Mouse (Mus musculus) midbrain, postnatal 0 days (tissue): ENCODE measurements at regions not wholly inside any gene's neighbourhood (a gene's known extent, or its start where the extent isn't known, plus 50 kb on each side); places are given as distances from the start of the nearest gene placed in this dataset.

Source experiments
- ATAC-seq: fragments of 200-750 bp; cut with Nextera tagmentation; 2 replicates; pipeline ENCODE4 v1.8.0; 2017; ENCODE audit warnings: moderate number of reproducible peaks, mild to moderate bottlenecking, moderate TSS enrichment, moderate library complexity; ENCODE audit not compliant: low FRiP score
- DNase-seq: peaks from one replicate; pipeline ENCODE4 v3.0.0-alpha.2; 2015; ENCODE audit warnings: low spot score
- H3K27ac ChIP-seq: fragments of 300-500 bp; sonication (generic); 2 replicates; pipeline ENCODE4 v1.5.1; 2014; ENCODE audit warnings: low read depth, mild to moderate bottlenecking, low read length, mixed read lengths
- H3K27me3 ChIP-seq: fragments of 300-500 bp; sonication (generic); 2 replicates; pipeline ENCODE4 v1.6.1; 2014; ENCODE audit warnings: low read length, control low read depth, mixed read lengths; ENCODE audit not compliant: insufficient read depth
- H3K36me3 ChIP-seq: fragments of 300-500 bp; sonication (generic); 2 replicates; pipeline ENCODE4 v1.6.1; 2014; ENCODE audit warnings: low read length, control low read depth, mixed read lengths; ENCODE audit not compliant: insufficient read depth
- H3K4me1 ChIP-seq: fragments of 300-500 bp; sonication (generic); 2 replicates; pipeline ENCODE4 v1.6.1; 2014; ENCODE audit warnings: mild to moderate bottlenecking, control low read depth, antibody characterized with exemption, low read length, mixed read lengths; ENCODE audit not compliant: insufficient read depth
- H3K4me2 ChIP-seq: fragments of 300-500 bp; sonication (generic); 2 replicates; pipeline ENCODE4 v1.6.1; 2014; ENCODE audit warnings: low read depth, mild to moderate bottlenecking, low read length, mixed read lengths; ENCODE audit not compliant: poor library complexity, severe bottlenecking
- H3K4me3 ChIP-seq: fragments of 300-500 bp; sonication (generic); 2 replicates; pipeline ENCODE4 v1.5.1; 2014; ENCODE audit warnings: low read depth, mild to moderate bottlenecking, low read length, moderate library complexity
- H3K9ac ChIP-seq: fragments of 300-500 bp; sonication (generic); replicated peaks from 2 replicates; pipeline ENCODE4 v1.6.1; 2014; ENCODE audit warnings: mild to moderate bottlenecking, low read length, moderate library complexity, mixed read lengths; ENCODE audit not compliant: poor library complexity, severe bottlenecking
- H3K9me3 ChIP-seq: fragments of 300-500 bp; sonication (generic); 2 replicates; pipeline ENCODE4 v1.6.1; 2016; ENCODE audit warnings: low read length, control low read depth
- CTCF ChIP-seq: IDR thresholded peaks from 2 replicates; pipeline ENCODE4 v1.5.1; 2016; ENCODE audit warnings: antibody characterized with exemption, mild to moderate bottlenecking
- WGBS: fragments of 180-500 bp; shearing (Covaris S2); extraction: QIAGEN DNeasy Blood & Tissue Kit; methylation state at CpG from one replicate; pipeline ENCODE4 v1.1.7; 2014; 5-methylcytosine and 5-hydroxymethylcytosine counted together

GRCm38 (mm10) chr5:74783906-74784305 lies 81.2 kb upstream of the Lnx1 start:
- H3K4me2 ChIP-seq = no peak overlapping the region
- no peak for ATAC-seq
- no peaks in the 10 kb centered on the region for H3K36me3 ChIP-seq
- no peak overlapping the region for H3K4me3 ChIP-seq
- no peaks in the 10 kb centered on the region for H3K27me3 ChIP-seq
- H3K4me1 ChIP-seq = no peaks in the 10 kb centered on the region
- H3K9ac ChIP-seq = no peak overlapping the region
- no peaks in the 10 kb centered on the region for H3K9me3 ChIP-seq
- WGBS = 83% methylated on average over 9 of the region's 9 CpGs
- no peak for TF ChIP-seq CTCF
- no peak for DNase-seq
- no peak overlapping the region for H3K27ac ChIP-seq

DNA sequence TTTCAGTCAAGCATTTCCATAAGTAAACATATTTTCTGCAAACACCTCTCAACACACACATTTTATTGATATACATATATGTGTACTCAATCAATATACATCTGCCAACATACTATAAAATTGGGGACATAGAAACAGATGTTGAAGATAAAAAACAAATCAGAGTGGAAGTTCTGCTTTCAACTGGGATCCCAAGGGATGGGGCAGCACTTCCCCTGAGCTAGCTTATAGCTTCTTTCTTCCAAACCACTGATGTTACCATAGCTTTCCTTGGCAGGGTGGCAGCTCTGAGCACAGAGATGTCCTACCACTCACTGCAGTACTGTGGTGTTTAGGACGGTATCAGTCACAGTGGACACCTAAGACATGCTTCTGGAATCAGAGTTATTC lies 75.4 kb upstream of the Lnx1 start:
- no peak overlapping the region for H3K4me3 ChIP-seq
- no peak for TF ChIP-seq CTCF
- WGBS = 87% methylated on average over 1 of the region's 1 CpGs
- H3K4me2 ChIP-seq = no peak overlapping the region
- H3K27ac ChIP-seq = no peak overlapping the region
- H3K9me3 ChIP-seq = no peaks in the 10 kb centered on the region
- no peak overlapping the region for H3K9ac ChIP-seq
- H3K27me3 ChIP-seq = no peaks in the 10 kb centered on the region
- H3K36me3 ChIP-seq = no peaks in the 10 kb centered on the region
- no peaks in the 10 kb centered on the region for H3K4me1 ChIP-seq
- no peak for DNase-seq
- no peak for ATAC-seq

DNA sequence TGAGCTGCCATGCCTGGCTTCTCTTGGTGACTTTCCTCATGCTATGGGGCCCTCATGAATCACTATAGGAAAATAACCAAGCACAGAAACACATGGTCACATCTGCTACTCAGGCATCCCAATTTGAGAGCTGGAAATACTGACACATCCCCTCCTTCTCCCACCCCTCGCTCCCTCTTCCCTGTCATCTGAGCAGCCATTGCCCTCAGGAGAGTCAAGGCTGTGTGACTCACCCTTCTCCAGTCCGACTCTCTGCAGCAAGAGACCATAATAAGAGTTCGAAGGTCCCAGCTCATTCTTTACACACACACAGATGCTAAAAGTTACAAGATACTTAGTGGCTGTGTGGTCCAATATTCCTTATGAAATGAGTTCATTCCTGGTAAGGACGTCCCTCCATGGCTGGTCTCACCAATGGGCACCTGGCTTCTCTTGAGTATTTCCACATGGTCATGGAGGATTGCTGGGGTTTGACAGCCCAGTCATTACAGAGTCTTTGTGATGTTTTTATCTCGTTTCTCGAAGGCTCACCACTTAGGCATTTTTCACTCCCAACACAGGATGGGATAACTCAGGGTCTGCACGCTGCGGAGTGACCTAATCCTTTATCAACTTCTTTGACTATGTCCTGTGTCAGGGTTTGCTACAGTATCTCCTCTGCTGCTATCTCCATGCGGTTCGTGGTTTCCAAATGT lies 74.8 kb upstream of the Lnx1 start:
- Histone ChIP-seq H3K9ac (no peak overlapping the region), H3K27me3 (no peaks in the 10 kb centered on the region), H3K36me3 (no peaks in the 10 kb centered on the region), H3K27ac (no peak overlapping the region), H3K4me1 (no peaks in the 10 kb centered on the region), H3K9me3 (no peaks in the 10 kb centered on the region), H3K4me2 (no peak overlapping the region), H3K4me3 (no peak overlapping the region)
- WGBS = 88% methylated on average over 10 of the region's 10 CpGs
- no peak for ATAC-seq
- no peak for TF ChIP-seq CTCF
- no peak for DNase-seq

GRCm38 (mm10) chr5:74776081-74776480 lies 73.4 kb upstream of the Lnx1 start:
- TF ChIP-seq CTCF = no peak
- H3K9ac ChIP-seq = no peak overlapping the region
- no peaks in the 10 kb centered on the region for H3K36me3 ChIP-seq
- no peak overlapping the region for H3K27ac ChIP-seq
- no peak overlapping the region for H3K4me3 ChIP-seq
- no peaks in the 10 kb centered on the region for H3K9me3 ChIP-seq
- no peaks in the 10 kb centered on the region for H3K27me3 ChIP-seq
- WGBS = 87% methylated on average over 3 of the region's 3 CpGs
- no peak overlapping the region for H3K4me2 ChIP-seq
- no peaks in the 10 kb centered on the region for H3K4me1 ChIP-seq
- DNase-seq (no peak), ATAC-seq (no peak)

GRCm38 (mm10) chr5:74775596-74775995 lies 72.9 kb upstream of the Lnx1 start:
- H3K27ac ChIP-seq = no peak overlapping the region
- H3K9me3 ChIP-seq = no peaks in the 10 kb centered on the region
- DNase-seq (no peak), ATAC-seq (no peak)
- no peaks in the 10 kb centered on the region for H3K27me3 ChIP-seq
- no peak for TF ChIP-seq CTCF
- H3K4me2 ChIP-seq = no peak overlapping the region
- WGBS = 92% methylated on average over 3 of the region's 3 CpGs
- H3K4me1 ChIP-seq = no peaks in the 10 kb centered on the region
- H3K4me3 ChIP-seq = no peak overlapping the region
- H3K9ac ChIP-seq = no peak overlapping the region
- H3K36me3 ChIP-seq = no peaks in the 10 kb centered on the region

DNA sequence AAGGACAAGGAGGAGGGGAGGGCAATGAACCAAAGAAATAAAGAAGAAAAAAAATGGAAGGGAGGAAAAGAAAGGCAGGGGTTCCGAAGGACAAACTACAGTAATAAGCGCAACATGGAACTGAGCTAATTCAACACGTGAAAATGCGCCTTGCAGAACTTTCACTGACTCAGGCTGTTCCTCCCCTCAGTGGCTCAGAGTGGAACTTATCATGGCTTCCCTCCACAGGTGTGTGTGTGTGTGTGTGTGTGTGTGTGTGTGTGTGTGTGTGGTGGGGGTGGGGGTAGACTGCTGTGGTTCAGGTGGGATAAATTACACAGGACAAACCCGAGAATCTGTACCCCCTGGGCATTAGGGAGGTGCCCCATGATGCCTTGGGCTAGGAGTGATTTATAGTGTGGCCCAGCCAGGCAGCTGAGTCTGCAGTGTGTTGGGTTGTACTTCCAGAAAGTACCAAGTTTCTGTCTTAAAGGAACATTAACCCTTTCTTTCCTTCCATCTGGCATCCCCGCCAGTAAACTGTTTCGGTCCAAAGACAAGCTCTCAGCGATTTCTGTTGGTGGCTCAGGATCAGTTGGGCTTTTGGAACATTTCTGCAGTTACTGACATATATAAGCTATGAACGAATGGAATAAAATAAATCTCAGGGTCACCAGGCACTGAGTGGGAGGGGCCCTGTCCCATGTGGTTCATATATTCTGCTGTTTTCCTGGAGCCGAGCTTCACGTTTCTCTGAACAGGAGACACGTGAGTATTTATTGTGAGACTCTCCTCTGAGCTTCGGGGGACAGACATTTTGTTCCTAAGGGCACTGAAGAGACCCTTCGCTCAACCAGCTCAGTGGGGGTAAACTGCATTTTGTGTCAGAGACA lies 71.1 kb upstream of the Lnx1 start:
- Histone ChIP-seq H3K4me1 (no peaks in the 10 kb centered on the region), H3K27me3 (no peaks in the 10 kb centered on the region), H3K4me3 (no peak overlapping the region), H3K9me3 (no peaks in the 10 kb centered on the region), H3K36me3 (no peaks in the 10 kb centered on the region), H3K27ac (no peak overlapping the region), H3K4me2 (no peak overlapping the region), H3K9ac (no peak overlapping the region)
- no peak for TF ChIP-seq CTCF
- ATAC-seq = no peak
- 88% methylated on average over 14 of the region's 14 CpGs for WGBS
- DNase-seq = no peak
